Mouse (Mus musculus) Patski (cell line): ENCODE data around the gene Slc2a5. TPM values are rescaled to one million over a fixed set of nuclear protein-coding genes. Genes with fewer than 3 reads are reported as not detected.

Experiments
- ATAC-seq: fragments of 100-300 bp; one replicate; pipeline ENCODE4 v1.8.0; 2021
- CTCF ChIA-PET: fragments of 350-600 bp; sonication (Branson Sonifier 250); formaldehyde crosslinking; loops from one replicate; lab custom pipeline; 2022; ENCODE audit warnings: inconsistent platforms; lab: Charles Lee
- POLR2A ChIA-PET: fragments of 350-600 bp; sonication (Branson Sonifier 250); formaldehyde crosslinking; loops from one replicate; lab custom pipeline; 2022; ENCODE audit warnings: antibody characterized with exemption, inconsistent platforms; lab: Charles Lee
- DNase-seq: peaks from one replicate; pipeline ENCODE4 v3.0.0-alpha.2; 2011; ENCODE audit warnings: low read depth, low spot score
- H3K27me3 ChIP-seq: fragments of 371-371 bp; one replicate; pipeline ENCODE4 v1.5.1; 2021
- CTCF ChIP-seq: fragments of 100-300 bp; IDR thresholded peaks from one replicate; pipeline ENCODE4 v1.5.1; 2021
- in situ Hi-C: fragments of 300-500 bp; cut with MboI; formaldehyde crosslinking; loops from 3 replicates; pipeline ENCODE4 v1.11.1; 2018; ENCODE audit warnings: low pct_unique_long_range_greater_than_20kb, mixed read lengths
- polyA plus RNA-seq: library from polyadenylated mRNA; unstranded; gene quantifications from one replicate; pipeline ENCODE4 v1.2.3, GENCODE M21; 2021

Slc2a5 gene
- polyA plus RNA-seq, 1 experiment from 2014 or later, result not detected

GRCm38 (mm10) chr4:150120173-150120833 is 1.2 kb downstream of the Slc2a5 start:
- H3K27me3 ChIP-seq, result no peaks in the 10 kb centered on the region
- no peak for TF ChIP-seq CTCF
- DNase-seq (no peak), ATAC-seq (no peak)
- in situ Hi-C loops, result no loop called here
- ChIA-PET CTCF (no interaction called here), POLR2A (no interaction called here)

- TF ChIP-seq CTCF, result no peak
- DNase-seq (no peak), ATAC-seq (no peak)
- in situ Hi-C loops, result no loop called here
- H3K27me3 ChIP-seq, result no peaks in the 10 kb centered on the region
- ChIA-PET POLR2A (interaction anchor here (0.5 kb wide), 1 partner anchor 13 kb away, joined by 3 read pairs; no protein-coding TSS in a partner anchor), CTCF (no interaction called here)
These were observed 2.3 kb downstream of the Slc2a5 start for GRCm38 (mm10) chr4:150121430-150121829.

GRCm38 (mm10) chr4:150122476-150122875 is 3.4 kb downstream of the Slc2a5 start:
- ChIA-PET POLR2A (no interaction called here), CTCF (no interaction called here)
- no peak for TF ChIP-seq CTCF
- no peak for DNase-seq
- no peak for ATAC-seq
- in situ Hi-C loops, result no loop called here
- no peaks in the 10 kb centered on the region for H3K27me3 ChIP-seq

- in situ Hi-C loops, result no loop called here
- no peaks in the 10 kb centered on the region for H3K27me3 ChIP-seq
- ATAC-seq, result no peak
- TF ChIP-seq CTCF, result no peak
- POLR2A ChIA-PET, result interaction anchor here (0.6 kb wide), 1 partner anchor 117 kb away, joined by 3 read pairs; the partner anchor contains the start of gene H6pd
- no peak for DNase-seq
- CTCF ChIA-PET, result no interaction called here
These were observed 7.3 kb downstream of the Slc2a5 start for GRCm38 (mm10) chr4:150126373-150126772.

- ChIA-PET CTCF (no interaction called here), POLR2A (no interaction called here)
- DNase-seq, result no peak
- H3K27me3 ChIP-seq, result no peaks in the 10 kb centered on the region
- ATAC-seq, result no peak
- in situ Hi-C loops, result no loop called here
- TF ChIP-seq CTCF, result no peak
These were observed 8.8 kb downstream of the Slc2a5 start for GRCm38 (mm10) chr4:150127894-150128293.

- POLR2A ChIA-PET, result no interaction called here
- CTCF ChIA-PET, result no interaction called here
- DNase-seq (no peak), ATAC-seq (no peak)
- no peaks in the 10 kb centered on the region for H3K27me3 ChIP-seq
- in situ Hi-C loops, result no loop called here
- TF ChIP-seq CTCF, result no peak
These were observed 9.5 kb downstream of the Slc2a5 start for GRCm38 (mm10) chr4:150128571-150128970.

GRCm38 (mm10) chr4:150130661-150131060 is 11.6 kb downstream of the Slc2a5 start:
- DNase-seq (no peak), ATAC-seq (no peak)
- H3K27me3 ChIP-seq, result no peaks in the 10 kb centered on the region
- CTCF ChIA-PET, result no interaction called here
- in situ Hi-C loops, result loop anchor here (10.0 kb wide), 1 partner anchor 94 kb away; no protein-coding TSS in a partner anchor
- POLR2A ChIA-PET, result interaction anchor here (1.2 kb wide), 1 partner anchor 9 kb away, joined by 4 read pairs; no protein-coding TSS in a partner anchor
- no peak for TF ChIP-seq CTCF

- ChIA-PET CTCF (no interaction called here), POLR2A (no interaction called here)
- TF ChIP-seq CTCF, result no peak
- in situ Hi-C loops, result loop anchor here (10.0 kb wide), 1 partner anchor 92 kb away; no protein-coding TSS in a partner anchor
- peak; percentile 57 for DNase-seq
- H3K27me3 ChIP-seq, result no peaks in the 10 kb centered on the region
- peak; percentile 75 for ATAC-seq
These were observed 13.7 kb downstream of the Slc2a5 start for GRCm38 (mm10) chr4:150132692-150133271.

GRCm38 (mm10) chr4:150135254-150135653 is 16.2 kb downstream of the Slc2a5 start:
- POLR2A ChIA-PET, result no interaction called here

GRCm38 (mm10) chr4:150136693-150137092 is 17.6 kb downstream of the Slc2a5 start:
- CTCF ChIA-PET, result interaction anchor here (1.2 kb wide), 1 partner anchor 14 kb away, joined by 5 read pairs; no protein-coding TSS in a partner anchor
- DNase-seq, result no peak
- in situ Hi-C loops, result loop anchor here (10.0 kb wide), 1 partner anchor 88 kb away; no protein-coding TSS in a partner anchor
- POLR2A ChIA-PET, result no interaction called here
- TF ChIP-seq CTCF, result peak; percentile 91
- no peak for ATAC-seq
- H3K27me3 ChIP-seq, result no peaks in the 10 kb centered on the region

More at GRCm38 (mm10) chr4:150135254-150135653, 16.2 kb downstream of the Slc2a5 start:
- ATAC-seq (no peak), DNase-seq (no peak)
- in situ Hi-C loops, result loop anchor here (10.0 kb wide), 1 partner anchor 90 kb away; no protein-coding TSS in a partner anchor
- CTCF ChIA-PET, result interaction anchor here (2.0 kb wide), 1 partner anchor 23 kb away, joined by 5 read pairs; no protein-coding TSS in a partner anchor
- no peak for TF ChIP-seq CTCF
- no peaks in the 10 kb centered on the region for H3K27me3 ChIP-seq
